Mouse (Mus musculus) lung, embryonic 14.5 days (tissue): Measurements from ENCODE around the gene Il16. TPM values are rescaled to one million over a fixed set of nuclear protein-coding genes. Genes with fewer than 3 reads are reported as not detected.

Experiments
- ATAC-seq: fragments of 200-750 bp; cut with Nextera tagmentation; 2 replicates; pipeline ENCODE4 v1.8.0; 2017; ENCODE audit warnings: mild to moderate bottlenecking, moderate TSS enrichment, moderate library complexity; ENCODE audit not compliant: insufficient read depth
- DNase-seq: peaks from one replicate; pipeline ENCODE4 v3.0.0-alpha.2; 2015
- H3K27ac ChIP-seq: fragments of 300-500 bp; sonication (generic); 2 replicates; pipeline ENCODE4 v1.5.1; 2014; ENCODE audit warnings: low read depth, mild to moderate bottlenecking, moderate library complexity
- H3K27me3 ChIP-seq: fragments of 300-500 bp; sonication (generic); 2 replicates; pipeline ENCODE4 v1.6.1; 2014; ENCODE audit warnings: low read length, control low read depth; ENCODE audit not compliant: insufficient read depth
- H3K36me3 ChIP-seq: fragments of 300-500 bp; sonication (generic); 2 replicates; pipeline ENCODE4 v1.6.1; 2014; ENCODE audit warnings: control low read depth; ENCODE audit not compliant: insufficient read depth
- H3K4me1 ChIP-seq: fragments of 300-500 bp; sonication (generic); 2 replicates; pipeline ENCODE4 v1.6.1; 2014; ENCODE audit warnings: antibody characterized with exemption, control low read depth; ENCODE audit not compliant: insufficient read depth
- H3K4me2 ChIP-seq: fragments of 300-500 bp; sonication (generic); 2 replicates; pipeline ENCODE4 v1.6.1; 2014; ENCODE audit warnings: mild to moderate bottlenecking
- H3K4me3 ChIP-seq: fragments of 300-500 bp; sonication (generic); 2 replicates; pipeline ENCODE4 v1.5.1; 2014; ENCODE audit warnings: low read depth, low read length
- H3K9ac ChIP-seq: fragments of 300-500 bp; sonication (generic); 2 replicates; pipeline ENCODE4 v1.6.1; 2014
- H3K9me3 ChIP-seq: fragments of 300-500 bp; sonication (generic); 2 replicates; pipeline ENCODE4 v1.6.1; 2016; ENCODE audit warnings: low read depth, low read length, control low read depth
- CTCF ChIP-seq: IDR thresholded peaks from 2 replicates; pipeline ENCODE4 v1.5.1; 2016; ENCODE audit warnings: antibody characterized with exemption, low read depth
- WGBS: fragments of 180-500 bp; shearing (Covaris S2); extraction: QIAGEN DNeasy Blood & Tissue Kit; methylation state at CpG from one replicate; pipeline ENCODE4 v1.1.7; 2014; 5-methylcytosine and 5-hydroxymethylcytosine counted together
- polyA plus RNA-seq: library from polyadenylated mRNA; unstranded; fragments of >200 nt; fragmentation: Nextera tagmentation; extraction: Ambion mirVana; gene quantifications from 2 replicates; pipeline ENCODE4 v1.2.1, GENCODE M21; 2014

Il16 gene
- polyA plus RNA-seq, 1 experiment from 2014 or later, result 2.3 TPM

GRCm38 (mm10) chr7:83735108-83735781 is 10.3 kb downstream of the Il16 start:
- no peak overlapping the region for H3K4me2 ChIP-seq
- no peak overlapping the region for H3K4me3 ChIP-seq
- H3K36me3 ChIP-seq, result no peaks in the 10 kb centered on the region
- H3K27me3 ChIP-seq, result no peaks in the 10 kb centered on the region
- no peak for TF ChIP-seq CTCF
- no peak overlapping the region for H3K9ac ChIP-seq
- peaks cover 19% of the 10 kb centered on the region for H3K4me1 ChIP-seq
- DNase-seq, result no peak
- 86% methylated on average over 7 of the region's 7 CpGs for WGBS
- no peaks in the 10 kb centered on the region for H3K9me3 ChIP-seq
- ATAC-seq, result no peak
- H3K27ac ChIP-seq, result no peak overlapping the region

GRCm38 (mm10) chr7:83734671-83735082 is 10.8 kb downstream of the Il16 start:
- no peaks in the 10 kb centered on the region for H3K27me3 ChIP-seq
- no peaks in the 10 kb centered on the region for H3K36me3 ChIP-seq
- WGBS, result 73% methylated on average over 6 of the region's 6 CpGs
- DNase-seq, result no peak
- TF ChIP-seq CTCF, result no peak
- H3K9ac ChIP-seq, result no peak overlapping the region
- no peak for ATAC-seq
- no peak overlapping the region for H3K4me3 ChIP-seq
- H3K4me1 ChIP-seq, result peaks cover 18% of the 10 kb centered on the region
- no peak overlapping the region for H3K4me2 ChIP-seq
- H3K27ac ChIP-seq, result no peak overlapping the region
- no peaks in the 10 kb centered on the region for H3K9me3 ChIP-seq

- H3K9me3 ChIP-seq, result no peaks in the 10 kb centered on the region
- TF ChIP-seq CTCF, result no peak
- H3K36me3 ChIP-seq, result no peaks in the 10 kb centered on the region
- ATAC-seq (no peak), DNase-seq (no peak)
- no peak overlapping the region for H3K4me3 ChIP-seq
- H3K4me2 ChIP-seq, result no peak overlapping the region
- H3K27me3 ChIP-seq, result no peaks in the 10 kb centered on the region
- WGBS, result 94% methylated on average over 3 of the region's 3 CpGs
- H3K4me1 ChIP-seq, result peaks cover 14% of the 10 kb centered on the region
- no peak overlapping the region for H3K27ac ChIP-seq
- H3K9ac ChIP-seq, result no peak overlapping the region
Observed at GRCm38 (mm10) chr7:83734246-83734645, 11.3 kb downstream of the Il16 start.

GRCm38 (mm10) chr7:83732781-83733180 is 12.7 kb downstream of the Il16 start:
- 87% methylated on average over 3 of the region's 3 CpGs for WGBS
- H3K4me3 ChIP-seq, result no peak overlapping the region
- TF ChIP-seq CTCF, result no peak
- H3K9me3 ChIP-seq, result no peaks in the 10 kb centered on the region
- H3K27ac ChIP-seq, result no peak overlapping the region
- no peaks in the 10 kb centered on the region for H3K36me3 ChIP-seq
- DNase-seq (no peak), ATAC-seq (no peak)
- H3K9ac ChIP-seq, result no peak overlapping the region
- H3K4me1 ChIP-seq, result peaks cover 8% of the 10 kb centered on the region; the same call in 1 of the 2 replicates
- H3K4me2 ChIP-seq, result no peak overlapping the region
- H3K27me3 ChIP-seq, result no peaks in the 10 kb centered on the region

- Histone ChIP-seq H3K27me3 (no peaks in the 10 kb centered on the region), H3K36me3 (no peaks in the 10 kb centered on the region), H3K27ac (no peak overlapping the region), H3K9ac (no peak overlapping the region), H3K4me1 (peaks cover 3% of the 10 kb centered on the region; the same call in 1 of the 2 replicates), H3K4me2 (no peak overlapping the region), H3K4me3 (no peak overlapping the region), H3K9me3 (no peaks in the 10 kb centered on the region)
- 60% methylated on average over 15 of the region's 15 CpGs for WGBS
- DNase-seq, result no peak
- no peak for TF ChIP-seq CTCF
- ATAC-seq, result no peak
Observed at GRCm38 (mm10) chr7:83731961-83732666, 13.4 kb downstream of the Il16 start.

GRCm38 (mm10) chr7:83731297-83731696 is 14.2 kb downstream of the Il16 start:
- Histone ChIP-seq H3K9me3 (no peaks in the 10 kb centered on the region), H3K4me1 (peaks cover 3% of the 10 kb centered on the region; the same call in 1 of the 2 replicates), H3K27me3 (no peaks in the 10 kb centered on the region), H3K9ac (no peak overlapping the region), H3K36me3 (no peaks in the 10 kb centered on the region), H3K4me2 (no peak overlapping the region), H3K4me3 (no peak overlapping the region), H3K27ac (no peak overlapping the region)
- no peak for TF ChIP-seq CTCF
- ATAC-seq, result peak; percentile 26; the same call in 1 of the 2 replicates
- 48% methylated on average over 6 of the region's 6 CpGs for WGBS
- no peak for DNase-seq

- 49% methylated on average over 5 of the region's 5 CpGs for WGBS
- no peak overlapping the region for H3K27ac ChIP-seq
- no peak overlapping the region for H3K9ac ChIP-seq
- DNase-seq (no peak), ATAC-seq (no peak)
- H3K4me2 ChIP-seq, result no peak overlapping the region
- no peaks in the 10 kb centered on the region for H3K27me3 ChIP-seq
- TF ChIP-seq CTCF, result no peak
- no peak overlapping the region for H3K4me3 ChIP-seq
- no peaks in the 10 kb centered on the region for H3K9me3 ChIP-seq
- no peaks in the 10 kb centered on the region for H3K36me3 ChIP-seq
- peaks cover 3% of the 10 kb centered on the region for H3K4me1 ChIP-seq
Observed at GRCm38 (mm10) chr7:83726936-83727632, 18.4 kb downstream of the Il16 start.
